Comparison of ENCODE assay signal across 8 mouse cellular contexts in the genomic region with DNA sequence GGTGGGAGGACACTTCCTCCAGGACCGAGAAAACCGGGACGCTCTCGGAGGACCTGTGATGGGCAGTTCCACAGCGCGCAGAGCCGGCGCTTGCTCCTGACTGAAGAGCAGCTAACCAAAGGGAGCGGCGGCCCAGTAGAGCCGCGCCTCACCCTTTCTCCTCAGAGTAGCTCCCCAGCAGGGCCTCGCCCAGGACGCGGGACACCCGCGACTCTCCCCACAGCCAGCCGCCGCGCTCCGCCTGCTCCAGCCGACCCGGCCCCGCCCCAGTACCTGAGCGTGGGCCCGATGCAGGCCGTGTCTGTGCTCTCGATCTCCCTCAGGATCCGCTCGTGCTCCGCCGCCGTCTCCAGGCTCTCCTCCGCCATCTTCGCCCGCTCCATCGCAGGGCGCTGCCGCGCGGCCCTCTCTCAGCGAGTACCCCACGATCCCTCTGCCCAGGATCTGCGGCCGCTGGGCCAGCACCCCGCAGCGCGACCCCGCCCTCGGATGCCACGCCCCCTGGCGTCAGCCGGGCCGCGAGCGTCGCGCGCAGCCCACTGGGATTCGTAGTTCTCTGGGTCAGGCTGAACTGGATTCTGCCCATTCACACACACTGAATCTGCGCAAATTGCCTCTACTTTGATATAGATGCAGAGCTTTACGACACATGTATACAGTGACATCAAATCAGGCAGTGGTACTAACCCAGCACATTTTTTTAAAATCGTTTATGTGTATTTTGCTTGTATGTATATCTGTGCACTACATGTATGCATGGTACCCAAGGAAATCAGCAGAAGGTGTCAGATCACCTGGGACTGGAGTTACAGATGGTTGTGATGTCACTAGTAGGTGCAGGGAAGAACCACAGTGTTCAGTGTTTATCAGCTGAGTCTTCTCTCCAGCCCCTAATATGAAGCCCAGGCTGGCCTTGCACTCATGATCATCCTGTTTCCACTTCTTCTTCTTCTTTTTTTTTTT. TPM values are rescaled to one million over a fixed set of nuclear protein-coding genes. Genes with fewer than 3 reads are reported as not detected.
DNase-seq lines count a peak whose midpoint lies in the region; ATAC-seq and TF ChIP-seq lines count a peak whose summit lies in the region.

A gene (minus strand): TSS at position 491 of the 963 bp plus-strand sequence.

- no peaks in the 10 kb centered on the region for H3K36me3 ChIP-seq in embryonic facial prominence, embryonic 15.5 days
- H3K36me3 ChIP-seq in kidney, embryonic 15.5 days, result no peaks in the 10 kb centered on the region

- ATAC-seq in embryonic facial prominence, embryonic 15.5 days (ENCODE audit: insufficient number of reproducible peaks, low FRiP score, low TSS enrichment, low read depth), result peak; percentile 95
- peak; percentile 97 for ATAC-seq in kidney, embryonic 15.5 days (replicated peaks; ENCODE audit: low FRiP score)
- peak; percentile 86 for ATAC-seq in monocyte, adult 5-6 weeks (replicated peaks; ENCODE audit: insufficient number of reproducible peaks, low FRiP score, low TSS enrichment, poor library complexity, severe bottlenecking)

- H3K9me3 ChIP-seq in embryonic facial prominence, embryonic 15.5 days (replicated peaks), result no peaks in the 10 kb centered on the region
- no peaks in the 10 kb centered on the region for H3K9me3 ChIP-seq in kidney, embryonic 15.5 days (replicated peaks)

- under 1% methylated on average over 63 of the region's 63 CpGs for WGBS in bone marrow, adult 2 months
- WGBS in embryonic facial prominence, embryonic 15.5 days, result under 1% methylated on average over 62 of the region's 63 CpGs
- under 1% methylated on average over 63 of the region's 63 CpGs for WGBS in kidney, embryonic 15.5 days

- TF ChIP-seq CTCF in bone marrow, adult 2 months (IDR thresholded peaks at IDR 0.05; ENCODE audit: control insufficient read depth, insufficient read depth, low read length), result no peak

- DNase-seq in 416B (ENCODE audit: low read depth) (peak; percentile 72), liver (peak; percentile 81)
- peak; percentile 84 to 87 for DNase-seq in heart, adult 9 months (ENCODE audit: low spot score in 2 of 2)
- peak; percentile 70 to 87 for DNase-seq in spleen, postnatal 4 days (ENCODE audit: low spot score in 2 of 2)

- TF ChIP-seq POLR2A in bone marrow, adult 2 months (IDR thresholded peaks at IDR 0.05; ENCODE audit: borderline replicate concordance, control insufficient read depth, low read depth, low read length), result peak; percentile 40; the same call in 1 of the 2 replicates

- H3K4me2 ChIP-seq in embryonic facial prominence, embryonic 15.5 days (replicated peaks), result peak within 1 kb of the TSS; percentile 59
- peak within 1 kb of the TSS; percentile 69 for H3K4me2 ChIP-seq in kidney, embryonic 15.5 days

- H3K4me1 ChIP-seq in bone marrow, adult 2 months (ENCODE audit: control insufficient read depth, insufficient read depth, low read length), result no peaks in the 10 kb centered on the region; the same call in 1 of the 2 replicates
- peaks cover 10% of the 10 kb centered on the region for H3K4me1 ChIP-seq in embryonic facial prominence, embryonic 15.5 days
- H3K4me1 ChIP-seq in kidney, embryonic 15.5 days, result peaks cover 9% of the 10 kb centered on the region

- H3K9ac ChIP-seq in embryonic facial prominence, embryonic 15.5 days, result peak within 1 kb of the TSS; percentile 88
- peak within 1 kb of the TSS; percentile 79 for H3K9ac ChIP-seq in kidney, embryonic 15.5 days

- H3K4me3 ChIP-seq in bone marrow, adult 2 months (replicated peaks; ENCODE audit: control insufficient read depth, low read depth, low read length), result peak within 1 kb of the TSS; percentile 91
- peak within 1 kb of the TSS; percentile 66 for H3K4me3 ChIP-seq in embryonic facial prominence, embryonic 15.5 days (replicated peaks)
- H3K4me3 ChIP-seq in kidney, embryonic 15.5 days (replicated peaks), result peak within 1 kb of the TSS; percentile 89

- peak within 1 kb of the TSS; percentile 15; the same call in 1 of the 2 replicates for H3K27ac ChIP-seq in bone marrow, adult 2 months (ENCODE audit: control insufficient read depth, insufficient read depth, low read depth, low read length, poor library complexity)
- H3K27ac ChIP-seq in embryonic facial prominence, embryonic 15.5 days (replicated peaks), result peak within 1 kb of the TSS; percentile 90
- H3K27ac ChIP-seq in kidney, embryonic 15.5 days, result peak within 1 kb of the TSS; percentile 87

- H3K27me3 ChIP-seq in embryonic facial prominence, embryonic 15.5 days, result no peaks in the 10 kb centered on the region
- no peaks in the 10 kb centered on the region for H3K27me3 ChIP-seq in kidney, embryonic 15.5 days

RNA-seq across cellular contexts. Expression of the gene that starts here (rescaled TPM):
- 4.0 and 5.8 TPM in 2 replicates for polyA plus RNA-seq in bone marrow, adult 2 months (2011; ENCODE audit: insufficient read depth, insufficient read length, low replicate concordance, missing spikeins)
- polyA plus RNA-seq in embryonic facial prominence, embryonic 15.5 days (2015; fragmentation: Nextera tagmentation; extraction: Ambion mirVana), result 34.0 and 36.5 TPM in 2 replicates
- 27.7 and 28.4 TPM in 2 replicates for polyA plus RNA-seq in kidney, embryonic 15.5 days (2015; fragmentation: Nextera tagmentation; extraction: Ambion mirVana)
- total RNA-seq in monocyte, adult 5-6 weeks (2017), result 16.1 to 25.8 TPM (median 18.2 TPM) in 3 replicates

Comparison
In these comparisons a context has a peak if more than half of its experiments do, and no peak if none do; other contexts are left out.
1. Peak in every context shown above with its lines: DNase-seq, ATAC-seq, H3K4me3 ChIP-seq and H3K27ac ChIP-seq.
2. H3K27ac ChIP-seq: peak in every context shown above with its lines; median percentile 90 in embryonic facial prominence, embryonic 15.5 days; 87 in kidney, embryonic 15.5 days; 15 in bone marrow, adult 2 months.